Mouse (Mus musculus) megakaryocyte, embryonic 14.5 days (primary cell): ENCODE data around the gene Vps13d. TPM values are rescaled to one million over a fixed set of nuclear protein-coding genes. Genes with fewer than 3 reads are reported as not detected.

Experiments
- H3K27me3 ChIP-seq: replicated peaks from 2 replicates; pipeline ENCODE3; 2012; ENCODE audit warnings: inconsistent platforms
- H3K36me3 ChIP-seq: replicated peaks from 2 replicates; pipeline ENCODE3; 2012; ENCODE audit warnings: low read length, inconsistent platforms, mixed read lengths
- H3K4me1 ChIP-seq: 2 replicates; pipeline ENCODE4 v1.6.1; 2012; ENCODE audit warnings: inconsistent platforms
- H3K4me3 ChIP-seq: replicated peaks from 2 replicates; pipeline ENCODE3; 2012; ENCODE audit warnings: moderate library complexity, mild to moderate bottlenecking, inconsistent platforms
- H3K9me3 ChIP-seq: 2 replicates; pipeline ENCODE4 v1.6.1; 2012; ENCODE audit warnings: inconsistent platforms
- FLI1 ChIP-seq: IDR thresholded peaks from 2 replicates; pipeline ENCODE4 v1.6.1; 2012; ENCODE audit warnings: low read length, inconsistent platforms, mixed read lengths
- GATA1 ChIP-seq: IDR thresholded peaks from 3 replicates; pipeline ENCODE4 v1.6.1; 2012; ENCODE audit warnings: mixed read lengths, low read length, inconsistent platforms, borderline replicate concordance
- polyA plus RNA-seq: library from polyadenylated mRNA; stranded (reverse); fragments of >175 nt; gene quantifications from 2 replicates; pipeline ENCODE4 v1.2.3, GENCODE M21; 2012; ENCODE audit warnings: low replicate concordance; ENCODE audit not compliant: insufficient read depth

Vps13d gene
- polyA plus RNA-seq, 1 experiment, result 20.6 TPM

DNA sequence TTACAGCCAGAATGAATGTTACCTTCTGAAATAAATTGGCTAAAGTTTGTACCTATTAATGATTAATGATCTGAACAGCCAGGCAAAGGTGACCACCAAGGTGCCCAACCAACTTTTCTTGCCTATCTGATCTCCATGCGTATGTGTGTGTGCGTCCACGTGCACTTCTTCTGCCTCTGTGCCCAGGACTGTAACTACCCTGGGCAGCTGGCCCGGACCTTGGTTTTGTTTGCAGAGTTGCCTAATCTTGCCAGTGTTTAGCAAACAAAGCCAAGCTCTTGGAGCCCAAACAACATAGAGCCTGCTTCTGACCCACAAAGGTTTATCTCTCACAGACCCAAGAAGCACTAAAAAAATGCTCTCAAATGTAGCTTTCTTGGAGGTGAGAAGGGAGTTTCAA, 237.6 kb downstream of the Vps13d start:
- Histone ChIP-seq H3K36me3 (peaks cover 8% of the 10 kb centered on the region), H3K4me3 (no peak overlapping the region), H3K9me3 (no peaks in the 10 kb centered on the region), H3K4me1 (peaks cover 56% of the 10 kb centered on the region), H3K27me3 (no peaks in the 10 kb centered on the region)
- TF ChIP-seq FLI1, result no peak
- no peak for TF ChIP-seq GATA1

DNA sequence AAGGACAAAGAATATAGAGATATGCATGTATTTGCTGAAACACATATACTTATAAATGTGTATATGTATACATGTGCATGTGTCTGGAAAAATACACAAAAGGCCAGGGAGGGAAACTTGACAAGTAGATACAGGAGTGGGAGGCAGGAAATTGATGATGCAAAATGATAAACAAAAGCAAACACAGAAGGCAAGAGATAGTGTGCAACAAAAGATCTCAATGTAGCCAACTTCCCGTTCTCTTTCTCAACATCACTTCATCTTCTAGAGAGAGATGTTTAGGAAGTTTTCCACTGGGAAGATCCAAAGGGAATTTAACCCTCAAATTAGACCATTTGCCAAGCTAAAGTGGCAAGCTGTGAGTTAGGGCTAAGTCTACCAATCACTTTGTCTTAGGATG, 238.5 kb downstream of the Vps13d start:
- TF ChIP-seq FLI1, result no peak
- TF ChIP-seq GATA1, result no peak

DNA sequence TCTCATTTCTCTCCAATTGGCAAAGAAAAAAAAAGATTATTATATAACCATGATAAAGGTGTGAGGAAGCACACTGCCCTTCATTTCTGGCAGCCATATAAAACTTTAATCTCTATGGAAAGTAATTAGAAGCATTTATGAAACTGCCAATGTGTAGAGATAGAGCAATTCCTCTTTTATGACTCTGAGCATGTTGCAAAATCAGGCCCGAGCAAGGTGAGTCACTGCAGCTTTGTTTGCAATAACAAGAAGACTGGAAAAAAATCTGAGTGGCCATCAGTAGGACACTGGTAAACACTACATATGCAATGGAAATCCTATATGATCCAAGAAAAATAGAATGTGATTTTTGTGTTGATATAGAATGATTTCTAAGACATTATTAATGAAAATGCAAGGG, 238.9 kb downstream of the Vps13d start:
- Histone ChIP-seq H3K27me3 (no peaks in the 10 kb centered on the region), H3K36me3 (no peaks in the 10 kb centered on the region), H3K4me3 (no peak overlapping the region), H3K9me3 (no peaks in the 10 kb centered on the region), H3K4me1 (peaks cover 54% of the 10 kb centered on the region)
- no peak for TF ChIP-seq GATA1

More for the DNA sequence above, 238.5 kb downstream of the Vps13d start:
- H3K4me3 ChIP-seq, result no peak overlapping the region
- no peaks in the 10 kb centered on the region for H3K9me3 ChIP-seq
- peaks cover 54% of the 10 kb centered on the region for H3K4me1 ChIP-seq
- no peaks in the 10 kb centered on the region for H3K27me3 ChIP-seq
- peaks cover under 1% of the 10 kb centered on the region for H3K36me3 ChIP-seq

GRCm38 (mm10) chr4:144953421-144953820, 241.4 kb downstream of the Vps13d start:
- no peak for TF ChIP-seq FLI1
- TF ChIP-seq GATA1, result no peak
- no peaks in the 10 kb centered on the region for H3K9me3 ChIP-seq
- H3K4me1 ChIP-seq, result peaks cover 73% of the 10 kb centered on the region
- no peaks in the 10 kb centered on the region for H3K27me3 ChIP-seq
- H3K4me3 ChIP-seq, result no peak overlapping the region
- H3K36me3 ChIP-seq, result no peaks in the 10 kb centered on the region

DNA sequence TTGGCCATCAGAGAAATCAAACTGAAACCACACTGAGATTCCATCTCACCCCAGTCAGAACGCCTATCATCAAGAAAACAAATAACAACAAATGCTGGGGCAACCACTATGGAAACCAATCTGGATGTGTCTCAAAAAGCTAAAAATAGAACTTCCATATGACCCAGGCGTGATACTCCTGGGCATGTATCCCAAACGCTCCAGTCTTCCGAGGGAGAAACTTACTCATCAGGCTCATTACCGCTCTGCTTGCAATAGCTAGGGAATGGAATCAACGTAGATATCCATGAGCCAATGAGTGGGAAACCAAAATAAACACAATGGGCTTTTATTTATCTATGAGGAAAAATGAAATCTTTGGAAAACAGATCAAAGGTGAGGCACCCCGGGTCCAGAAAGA, 242.9 kb downstream of the Vps13d start:
- TF ChIP-seq GATA1, result no peak
- no peak for TF ChIP-seq FLI1
- Histone ChIP-seq H3K36me3 (no peaks in the 10 kb centered on the region), H3K4me3 (no peak overlapping the region), H3K4me1 (peaks cover 82% of the 10 kb centered on the region), H3K9me3 (no peaks in the 10 kb centered on the region), H3K27me3 (no peaks in the 10 kb centered on the region)

DNA sequence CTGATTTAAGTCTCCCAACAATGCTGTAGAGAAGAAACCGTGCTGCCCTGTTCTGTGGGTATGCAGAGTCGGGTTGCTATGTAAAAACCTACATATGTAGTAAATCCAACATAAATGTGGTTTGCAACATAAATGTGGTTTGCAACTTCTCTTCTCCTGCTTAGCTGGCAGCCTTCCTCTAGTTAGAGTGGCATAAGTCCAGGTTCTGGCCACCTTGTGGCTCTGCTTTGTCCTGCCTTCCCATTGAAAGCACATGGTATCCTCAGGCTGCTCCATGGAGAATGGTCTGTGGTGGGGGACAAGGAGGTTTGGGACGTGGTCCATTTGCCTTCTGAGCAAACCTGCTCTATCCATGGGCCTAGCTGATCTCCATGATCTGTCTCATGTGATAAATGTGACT, 243.9 kb downstream of the Vps13d start:
- H3K4me1 ChIP-seq, result peaks cover 88% of the 10 kb centered on the region
- H3K9me3 ChIP-seq, result no peaks in the 10 kb centered on the region
- H3K4me3 ChIP-seq, result no peak overlapping the region
- TF ChIP-seq FLI1 (no peak), GATA1 (no peak)
- no peaks in the 10 kb centered on the region for H3K27me3 ChIP-seq
- H3K36me3 ChIP-seq, result no peaks in the 10 kb centered on the region

DNA sequence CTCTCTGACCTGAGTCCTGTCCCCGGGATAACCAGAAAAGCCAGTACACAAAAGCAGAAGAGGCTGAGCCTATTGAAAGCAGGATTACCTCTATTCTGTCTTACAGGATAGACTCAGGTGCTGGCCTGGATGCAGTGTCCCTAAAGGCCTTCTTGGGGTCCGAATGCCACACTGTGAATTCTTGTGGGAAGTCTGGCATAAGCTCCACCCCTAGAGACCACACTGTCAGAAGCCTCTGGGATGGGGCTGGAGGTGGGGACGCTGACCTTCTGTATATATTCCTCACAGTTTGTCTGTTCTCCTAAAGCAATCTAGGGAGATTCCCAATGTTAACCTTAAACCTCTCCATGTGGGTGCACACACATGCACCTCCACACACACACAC, 244.5 kb downstream of the Vps13d start:
- no peak overlapping the region for H3K4me3 ChIP-seq
- TF ChIP-seq GATA1, result no peak
- no peak for TF ChIP-seq FLI1
- H3K4me1 ChIP-seq, result peaks cover 84% of the 10 kb centered on the region

GRCm38 (mm10) chr4:144949441-144950326, 245.1 kb downstream of the Vps13d start:
- H3K4me3 ChIP-seq, result peak overlapping the region; percentile 69
- no peaks in the 10 kb centered on the region for H3K36me3 ChIP-seq
- H3K27me3 ChIP-seq, result no peaks in the 10 kb centered on the region
- TF ChIP-seq GATA1 (no peak), FLI1 (no peak)
- peaks cover 79% of the 10 kb centered on the region for H3K4me1 ChIP-seq
- no peaks in the 10 kb centered on the region for H3K9me3 ChIP-seq

More for the DNA sequence above, 244.5 kb downstream of the Vps13d start:
- Histone ChIP-seq H3K9me3 (no peaks in the 10 kb centered on the region), H3K36me3 (no peaks in the 10 kb centered on the region), H3K27me3 (no peaks in the 10 kb centered on the region)

- Histone ChIP-seq H3K4me1 (peaks cover 69% of the 10 kb centered on the region), H3K4me3 (no peak overlapping the region), H3K27me3 (no peaks in the 10 kb centered on the region), H3K9me3 (no peaks in the 10 kb centered on the region), H3K36me3 (no peaks in the 10 kb centered on the region)
- TF ChIP-seq FLI1, result no peak
- no peak for TF ChIP-seq GATA1
Observed at GRCm38 (mm10) chr4:144947738-144948390, 246.9 kb downstream of the Vps13d start.

- H3K27me3 ChIP-seq, result no peaks in the 10 kb centered on the region
- no peak for TF ChIP-seq FLI1
- no peak for TF ChIP-seq GATA1
Observed at GRCm38 (mm10) chr4:144943273-144943672, 251.5 kb downstream of the Vps13d start.

More at GRCm38 (mm10) chr4:144943273-144943672, 251.5 kb downstream of the Vps13d start:
- Histone ChIP-seq H3K36me3 (peaks cover 7% of the 10 kb centered on the region), H3K4me3 (no peak overlapping the region), H3K9me3 (no peaks in the 10 kb centered on the region), H3K4me1 (peaks cover 60% of the 10 kb centered on the region)
